Mouse (Mus musculus) neutrophil, adult 5-6 weeks (primary cell): ENCODE measurements at regions not wholly inside any gene's neighbourhood (a gene's known extent, or its start where the extent isn't known, plus 50 kb on each side); places are given as distances from the start of the nearest gene placed in this dataset.
"Not testable (repeated sequence)": the region's sequence is repeated elsewhere in the genome, so short reads cannot be mapped to it uniquely, and the experiment has no call there.

ENCODE experiments used
- ATAC-seq: fragments of 151-379, 151-347 bp; 2 replicates; pipeline ENCODE4 v1.8.0; 2017; ENCODE audit warnings: mild to moderate bottlenecking, moderate TSS enrichment; ENCODE audit not compliant: insufficient number of reproducible peaks, poor library complexity, low FRiP score, severe bottlenecking; ENCODE audit errors: extremely low read depth

- ATAC-seq, result no peak
Observed at GRCm38 (mm10) chr13:4935940-4936339, 327.0 kb upstream of the Akr1e1 start.

- ATAC-seq, result no peak
Observed at GRCm38 (mm10) chr13:4939849-4940248, 330.9 kb upstream of the Akr1e1 start.

- not testable (repeated sequence) for ATAC-seq
Observed at GRCm38 (mm10) chr13:4942490-4942889, 333.5 kb upstream of the Akr1e1 start.

DNA sequence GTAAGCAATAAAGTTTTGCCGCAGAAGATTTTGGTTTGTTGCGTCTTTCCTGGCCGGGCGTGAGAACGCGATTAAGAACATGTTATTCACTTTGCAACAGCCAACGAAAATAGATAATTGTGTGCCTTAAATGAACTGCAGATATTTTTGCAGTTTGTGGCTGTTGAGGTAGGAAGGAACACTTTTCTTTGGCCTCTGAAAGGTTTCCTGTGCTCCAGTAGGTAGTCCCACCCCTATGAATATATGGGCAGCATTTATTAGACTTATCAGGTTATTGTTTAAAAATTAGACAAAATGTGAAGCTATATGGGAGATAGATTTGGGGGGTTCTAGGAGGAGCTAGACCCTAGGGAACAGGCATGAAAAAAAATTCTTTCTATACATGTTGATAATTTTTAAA is 334.1 kb upstream of the Akr1e1 start:
- no peak for ATAC-seq

- ATAC-seq, result no peak
Observed at GRCm38 (mm10) chr13:4955384-4955783, 346.4 kb upstream of the Akr1e1 start.

GRCm38 (mm10) chr13:4964824-4965223 is 355.9 kb upstream of the Akr1e1 start:
- no peak for ATAC-seq

- ATAC-seq, result no peak
Observed at GRCm38 (mm10) chr13:4970081-4970892, 361.3 kb upstream of the Akr1e1 start.

DNA sequence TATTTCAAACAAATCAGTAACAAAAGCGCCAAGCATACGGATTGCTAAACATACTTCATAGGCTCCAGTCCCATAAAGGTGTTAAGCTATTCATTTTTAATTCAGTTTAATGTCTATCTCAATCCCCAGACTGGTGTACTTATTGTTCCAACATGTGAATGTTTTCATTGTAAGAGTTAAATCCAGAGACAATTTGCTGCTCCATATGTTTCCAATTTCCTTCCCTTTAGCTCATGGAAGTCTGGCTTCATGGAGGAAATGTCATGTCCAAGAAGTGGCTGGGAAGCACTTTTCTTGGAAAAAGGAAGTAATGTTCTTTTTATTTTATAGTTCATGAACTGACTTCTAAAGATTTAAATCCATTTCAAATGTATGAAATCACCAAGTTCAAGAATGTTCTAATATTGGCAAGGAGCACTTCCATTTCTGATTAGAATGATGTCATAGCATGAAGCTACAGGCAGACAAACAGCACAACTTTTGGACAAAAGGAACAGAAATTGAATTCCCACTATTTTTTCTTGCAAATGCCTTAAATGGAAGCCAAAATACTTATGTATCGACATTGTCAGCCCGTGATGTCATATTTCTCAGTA is 362.6 kb upstream of the Akr1e1 start:
- ATAC-seq, result no peak

- no peak for ATAC-seq
Observed at GRCm38 (mm10) chr13:4992876-4993275, 383.9 kb upstream of the Akr1e1 start.

- ATAC-seq, result no peak
Observed at GRCm38 (mm10) chr13:5008296-5008695, 399.3 kb upstream of the Akr1e1 start.

GRCm38 (mm10) chr13:5022439-5022838 is 413.5 kb upstream of the Akr1e1 start:
- no peak for ATAC-seq

DNA sequence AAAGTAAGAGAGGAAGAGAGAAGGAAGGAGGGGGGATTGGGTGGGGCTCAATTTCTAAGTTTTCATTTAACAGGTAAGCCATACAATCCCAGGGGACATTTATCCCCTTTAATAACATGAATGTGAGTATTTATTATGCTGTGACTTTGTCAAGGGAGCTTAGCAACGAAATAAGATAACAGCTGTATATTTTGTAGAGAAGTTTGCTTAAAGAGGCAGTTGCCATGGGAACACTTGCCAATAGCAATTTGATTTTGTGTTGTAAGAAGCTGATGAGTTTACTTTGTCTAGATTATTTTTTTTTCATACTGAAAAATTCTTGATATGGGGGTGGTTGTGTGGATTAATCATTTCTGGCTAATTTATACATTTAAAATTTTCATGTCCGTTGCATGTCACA is 450.9 kb upstream of the Akr1e1 start:
- ATAC-seq, result no peak

DNA sequence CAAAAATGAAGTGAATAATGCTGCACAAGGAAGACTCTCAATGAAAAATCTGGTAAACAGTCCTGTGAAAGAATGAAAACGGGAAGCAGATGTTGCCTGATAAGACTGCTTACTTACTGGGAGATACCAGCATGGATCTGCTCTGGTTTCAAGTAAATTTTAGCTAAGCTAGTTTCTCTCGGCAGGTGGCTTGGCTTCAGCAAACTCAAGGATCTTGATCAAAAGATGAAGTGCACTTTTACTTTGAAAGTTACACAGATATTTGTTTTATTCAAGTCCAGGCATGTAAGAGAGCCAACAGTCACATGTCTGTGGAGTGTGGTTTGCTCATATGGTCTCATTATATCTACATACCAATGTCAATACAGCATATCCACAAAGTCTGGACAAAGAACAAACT is 451.5 kb upstream of the Akr1e1 start:
- no peak for ATAC-seq

- ATAC-seq, result no peak
Observed at GRCm38 (mm10) chr13:5107454-5107853, 498.5 kb upstream of the Akr1e1 start.

- ATAC-seq, result no peak
Observed at GRCm38 (mm10) chr13:5154911-5155310, 545.9 kb upstream of the Akr1e1 start.

DNA sequence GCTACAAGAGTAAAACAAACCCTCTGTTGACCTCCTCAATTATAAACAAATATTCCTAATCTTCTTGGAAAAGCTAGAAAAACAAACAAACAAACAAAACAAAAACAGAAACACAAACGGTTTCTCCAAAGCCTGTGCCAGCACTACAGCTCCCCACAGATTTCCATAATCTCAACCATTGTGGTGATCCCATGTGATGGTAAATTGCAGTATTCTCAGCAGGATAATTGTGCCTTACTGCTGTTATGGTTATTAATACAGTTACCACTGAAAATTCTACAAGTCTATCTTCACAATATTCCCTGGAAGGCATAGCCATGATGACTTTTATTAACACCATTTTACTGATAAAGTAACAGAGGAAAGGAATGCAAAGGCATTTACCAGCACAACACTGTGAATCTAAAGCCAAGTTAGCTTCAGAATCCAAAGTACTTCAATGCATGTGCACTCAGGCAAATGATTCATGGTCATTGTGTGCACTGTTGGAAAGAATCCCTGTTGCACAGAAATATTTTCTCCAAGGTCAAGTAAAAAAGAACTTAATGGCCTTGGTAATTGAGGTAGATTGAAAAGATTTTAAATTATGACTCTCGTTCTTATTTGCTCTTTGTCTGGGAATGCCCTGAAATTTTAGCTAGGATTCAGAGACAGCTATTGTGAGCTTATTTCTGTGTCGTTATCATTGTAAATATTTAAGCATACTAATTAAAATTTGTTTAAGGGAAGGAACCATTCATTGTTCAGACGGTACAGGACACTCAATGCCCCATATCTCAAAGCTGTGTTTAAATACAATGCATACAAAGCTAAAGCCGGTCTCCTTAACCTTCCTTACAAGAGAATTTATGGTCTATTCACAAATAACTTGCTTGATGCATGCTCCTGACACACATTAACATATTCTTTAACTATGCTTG is 551.1 kb upstream of the Akr1e1 start:
- ATAC-seq, result no peak

GRCm38 (mm10) chr13:5166716-5167115 is 557.7 kb upstream of the Akr1e1 start:
- no peak for ATAC-seq

DNA sequence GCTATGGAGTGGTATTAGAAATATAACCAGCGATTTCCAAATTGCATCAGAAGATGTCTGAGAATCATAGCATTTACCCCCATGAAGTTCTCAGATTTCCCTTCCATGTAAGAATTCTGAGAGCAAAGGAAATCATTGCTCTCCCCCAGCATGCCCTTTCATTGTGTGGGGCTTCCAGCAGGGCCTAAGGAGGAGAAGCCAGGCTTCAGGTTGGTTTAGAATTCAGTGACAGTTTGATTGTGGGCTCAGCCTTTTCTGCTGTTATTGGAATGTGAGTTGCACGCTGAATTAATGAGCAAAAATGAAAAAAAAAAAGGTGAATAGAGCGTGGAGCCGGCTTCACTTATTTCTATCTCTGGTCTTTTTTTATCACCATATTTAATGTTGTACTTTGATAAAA is 570.0 kb upstream of the Akr1e1 start:
- no peak for ATAC-seq

GRCm38 (mm10) chr13:5179552-5179951 is 570.6 kb upstream of the Akr1e1 start:
- ATAC-seq, result no peak
